Mouse (Mus musculus): ENCODE data around the gene Nmur2. TPM values are rescaled to one million over a fixed set of nuclear protein-coding genes. Genes with fewer than 3 reads are reported as not detected.

Gene Nmur2
- polyA plus RNA-seq, 1 experiment from 2014 or later = 0.44 TPM

DNA sequence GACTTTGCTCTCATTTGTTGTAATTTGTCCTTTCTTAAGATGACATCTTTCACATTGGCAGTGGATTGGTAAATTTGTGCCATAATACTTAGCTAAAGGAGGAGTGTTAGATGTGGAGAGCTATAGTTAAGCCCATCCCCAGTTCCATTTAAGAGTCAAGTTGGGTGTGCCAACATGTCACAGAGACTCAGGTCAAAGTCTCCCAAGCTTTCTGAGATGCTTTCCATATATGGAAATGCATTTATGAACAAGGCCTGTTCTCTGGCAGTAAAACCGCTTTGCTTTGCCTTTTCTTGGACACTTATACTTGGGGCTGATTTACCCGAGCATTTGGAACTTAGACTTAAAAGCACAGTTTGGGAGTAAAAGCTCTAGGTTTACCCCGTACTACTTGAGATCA, 18.4 kb upstream of the Nmur2 start:
- ATAC-seq = peak; percentile 84
- no peaks in the 10 kb centered on the region for H3K36me3 ChIP-seq (ENCODE audit: control insufficient read depth, insufficient read depth)
- H3K4me2 ChIP-seq (replicated peaks; ENCODE audit: low read depth) = no peak overlapping the region
- no peak for TF ChIP-seq CTCF (IDR thresholded peaks at IDR 0.05; ENCODE audit: low read depth)
- no peaks in the 10 kb centered on the region for H3K27me3 ChIP-seq (replicated peaks; ENCODE audit: control insufficient read depth, insufficient read depth, low read length)
- H3K9ac ChIP-seq (ENCODE audit: low read depth, low read length) = no peak overlapping the region
- no peak overlapping the region for H3K4me3 ChIP-seq (ENCODE audit: low read depth, low read length)
- peak overlapping the region; percentile 67 for H3K27ac ChIP-seq (ENCODE audit: low read depth, low read length)
- peaks cover 13% of the 10 kb centered on the region; the same call in 1 of the 2 replicates for H3K4me1 ChIP-seq (replicated peaks; ENCODE audit: control insufficient read depth, insufficient read depth, low read length)
- no peaks in the 10 kb centered on the region for H3K9me3 ChIP-seq (ENCODE audit: control insufficient read depth)
- WGBS = 22% methylated on average over 3 of the region's 3 CpGs

- no peak for ATAC-seq
- Histone ChIP-seq H3K36me3 (ENCODE audit: control insufficient read depth, insufficient read depth) (no peaks in the 10 kb centered on the region), H3K4me2 (replicated peaks; ENCODE audit: low read depth) (no peak overlapping the region), H3K27ac (ENCODE audit: low read depth, low read length) (no peak overlapping the region), H3K27me3 (replicated peaks; ENCODE audit: control insufficient read depth, insufficient read depth, low read length) (no peaks in the 10 kb centered on the region), H3K4me1 (replicated peaks; ENCODE audit: control insufficient read depth, insufficient read depth, low read length) (peaks cover 8% of the 10 kb centered on the region; the same call in 1 of the 2 replicates), H3K4me3 (ENCODE audit: low read depth, low read length) (no peak overlapping the region), H3K9me3 (ENCODE audit: control insufficient read depth) (no peaks in the 10 kb centered on the region), H3K9ac (ENCODE audit: low read depth, low read length) (no peak overlapping the region)
- 70% methylated on average over 7 of the region's 7 CpGs for WGBS
- TF ChIP-seq CTCF (IDR thresholded peaks at IDR 0.05; ENCODE audit: low read depth) = no peak
Observed at GRCm38 (mm10) chr11:56054439-56054838, 13.6 kb upstream of the Nmur2 start.

GRCm38 (mm10) chr11:56026854-56027253, 14.0 kb downstream of the Nmur2 start:
- Histone ChIP-seq H3K4me2 (replicated peaks; ENCODE audit: low read depth) (no peak overlapping the region), H3K4me1 (replicated peaks; ENCODE audit: control insufficient read depth, insufficient read depth, low read length) (no peaks in the 10 kb centered on the region), H3K27ac (ENCODE audit: low read depth, low read length) (no peak overlapping the region), H3K9me3 (ENCODE audit: control insufficient read depth) (no peaks in the 10 kb centered on the region), H3K4me3 (ENCODE audit: low read depth, low read length) (no peak overlapping the region), H3K36me3 (ENCODE audit: control insufficient read depth, insufficient read depth) (no peaks in the 10 kb centered on the region), H3K27me3 (replicated peaks; ENCODE audit: control insufficient read depth, insufficient read depth, low read length) (no peaks in the 10 kb centered on the region), H3K9ac (ENCODE audit: low read depth, low read length) (no peak overlapping the region)
- no peak for ATAC-seq
- 80% methylated on average over 10 of the region's 10 CpGs for WGBS
- peak; percentile 49 for TF ChIP-seq CTCF (IDR thresholded peaks at IDR 0.05; ENCODE audit: low read depth)

DNA sequence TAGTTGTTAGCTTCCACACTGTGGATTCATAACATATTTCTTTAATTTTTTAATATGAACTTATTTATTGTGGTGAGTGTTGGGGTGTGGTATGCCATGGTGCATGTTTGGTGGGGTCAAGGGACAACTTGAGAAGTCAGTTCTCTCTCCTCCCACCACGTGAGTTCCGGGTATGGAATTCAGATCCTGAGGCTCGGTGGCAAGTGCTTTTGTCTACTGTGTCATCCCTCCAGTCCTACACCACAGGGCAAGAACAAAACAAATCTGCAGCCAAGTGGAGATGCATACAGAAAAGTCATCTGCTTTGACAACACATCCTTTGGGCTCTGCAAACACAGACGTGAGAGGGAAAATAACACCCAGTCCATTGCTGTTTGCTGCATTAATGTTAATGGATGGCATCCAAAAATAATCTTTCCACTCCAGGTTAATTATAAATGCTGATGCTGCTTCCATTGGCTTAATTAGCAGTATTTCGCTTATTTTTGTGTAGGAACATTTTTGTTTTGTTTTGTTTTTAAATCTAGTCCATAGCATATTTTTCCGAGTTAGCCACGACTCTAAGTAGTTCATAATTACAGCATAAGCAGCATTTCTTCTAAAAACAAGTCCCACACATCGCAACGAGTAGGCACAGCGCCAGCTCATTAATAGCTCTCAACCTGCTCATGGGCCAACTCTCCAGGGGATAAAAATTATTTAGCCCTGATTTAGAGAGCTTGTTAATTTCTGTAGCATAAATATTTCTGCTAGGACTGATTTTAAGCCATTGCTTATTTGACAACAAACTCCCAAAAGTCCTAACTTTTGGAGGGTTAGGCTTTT, 14.9 kb downstream of the Nmur2 start:
- Histone ChIP-seq H3K9me3 (ENCODE audit: control insufficient read depth) (no peaks in the 10 kb centered on the region), H3K9ac (ENCODE audit: low read depth, low read length) (no peak overlapping the region), H3K36me3 (ENCODE audit: control insufficient read depth, insufficient read depth) (no peaks in the 10 kb centered on the region), H3K27ac (ENCODE audit: low read depth, low read length) (no peak overlapping the region), H3K4me2 (replicated peaks; ENCODE audit: low read depth) (no peak overlapping the region), H3K27me3 (replicated peaks; ENCODE audit: control insufficient read depth, insufficient read depth, low read length) (no peaks in the 10 kb centered on the region), H3K4me1 (replicated peaks; ENCODE audit: control insufficient read depth, insufficient read depth, low read length) (no peaks in the 10 kb centered on the region), H3K4me3 (ENCODE audit: low read depth, low read length) (no peak overlapping the region)
- TF ChIP-seq CTCF (IDR thresholded peaks at IDR 0.05; ENCODE audit: low read depth) = no peak
- no peak for ATAC-seq
- WGBS = 78% methylated on average over 10 of the region's 10 CpGs

DNA sequence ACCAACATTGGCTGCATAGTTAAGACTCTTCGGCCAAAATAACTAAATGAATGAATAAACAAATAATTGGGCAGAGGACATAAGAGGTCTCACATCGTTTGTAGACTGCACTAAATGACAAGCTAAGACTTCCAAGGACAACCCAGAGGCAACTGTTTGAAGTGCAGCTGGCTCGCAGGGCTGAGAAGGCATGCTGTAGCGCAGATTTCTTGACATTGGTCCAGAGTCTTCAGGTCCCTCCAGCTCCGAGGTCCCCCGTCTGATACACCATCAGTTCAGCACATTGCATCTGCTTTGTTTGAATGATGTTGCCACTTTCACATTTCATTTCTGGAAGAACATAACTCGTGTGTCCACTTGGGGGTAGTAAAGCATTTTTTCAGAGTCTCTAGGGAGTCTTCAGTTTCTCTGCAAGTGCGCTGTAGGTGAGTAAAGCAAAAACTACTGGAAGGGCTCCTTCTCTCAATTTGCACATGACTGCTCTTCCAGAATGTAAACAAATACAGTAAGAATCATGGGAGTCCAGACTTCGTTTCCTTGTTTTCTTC, 27.2 kb downstream of the Nmur2 start:
- no peak overlapping the region for H3K9ac ChIP-seq (ENCODE audit: low read depth, low read length)
- H3K4me2 ChIP-seq (replicated peaks; ENCODE audit: low read depth) = no peak overlapping the region
- ATAC-seq = no peak
- no peaks in the 10 kb centered on the region for H3K4me1 ChIP-seq (replicated peaks; ENCODE audit: control insufficient read depth, insufficient read depth, low read length)
- H3K27me3 ChIP-seq (replicated peaks; ENCODE audit: control insufficient read depth, insufficient read depth, low read length) = no peaks in the 10 kb centered on the region
- peak; percentile 74 for TF ChIP-seq CTCF (IDR thresholded peaks at IDR 0.05; ENCODE audit: low read depth)
- H3K36me3 ChIP-seq (ENCODE audit: control insufficient read depth, insufficient read depth) = no peaks in the 10 kb centered on the region
- 43% methylated on average over 9 of the region's 9 CpGs for WGBS
- H3K9me3 ChIP-seq (ENCODE audit: control insufficient read depth) = no peaks in the 10 kb centered on the region
- H3K27ac ChIP-seq (ENCODE audit: low read depth, low read length) = no peak overlapping the region
- H3K4me3 ChIP-seq (ENCODE audit: low read depth, low read length) = no peak overlapping the region

GRCm38 (mm10) chr11:56012396-56012795, 28.4 kb downstream of the Nmur2 start:
- no peak overlapping the region for H3K4me2 ChIP-seq (replicated peaks; ENCODE audit: low read depth)
- H3K36me3 ChIP-seq (ENCODE audit: control insufficient read depth, insufficient read depth) = no peaks in the 10 kb centered on the region
- H3K4me1 ChIP-seq (replicated peaks; ENCODE audit: control insufficient read depth, insufficient read depth, low read length) = no peaks in the 10 kb centered on the region
- H3K27ac ChIP-seq (ENCODE audit: low read depth, low read length) = no peak overlapping the region
- H3K4me3 ChIP-seq (ENCODE audit: low read depth, low read length) = no peak overlapping the region
- H3K9me3 ChIP-seq (ENCODE audit: control insufficient read depth) = no peaks in the 10 kb centered on the region
- WGBS = 71% methylated on average over 2 of the region's 2 CpGs
- TF ChIP-seq CTCF (IDR thresholded peaks at IDR 0.05; ENCODE audit: low read depth) = no peak
- no peaks in the 10 kb centered on the region for H3K27me3 ChIP-seq (replicated peaks; ENCODE audit: control insufficient read depth, insufficient read depth, low read length)
- H3K9ac ChIP-seq (ENCODE audit: low read depth, low read length) = no peak overlapping the region
- ATAC-seq = no peak
